Mouse (Mus musculus) urinary bladder, adult 18-20 months (tissue): ENCODE measurements at regions not wholly inside any gene's neighbourhood (a gene's known extent, or its start where the extent isn't known, plus 50 kb on each side); places are given as distances from the start of the nearest gene placed in this dataset.
"Not testable (repeated sequence)": the region's sequence is repeated elsewhere in the genome, so short reads cannot be mapped to it uniquely, and the experiment has no call there.

ENCODE experiments used
- DNase-seq, 2 experiments: peaks; one replicate each; pipeline ENCODE4 v3.0.0; 2022; ENCODE audit warnings: low spot score in 2 of 2, mixed read lengths in 2 of 2

DNA sequence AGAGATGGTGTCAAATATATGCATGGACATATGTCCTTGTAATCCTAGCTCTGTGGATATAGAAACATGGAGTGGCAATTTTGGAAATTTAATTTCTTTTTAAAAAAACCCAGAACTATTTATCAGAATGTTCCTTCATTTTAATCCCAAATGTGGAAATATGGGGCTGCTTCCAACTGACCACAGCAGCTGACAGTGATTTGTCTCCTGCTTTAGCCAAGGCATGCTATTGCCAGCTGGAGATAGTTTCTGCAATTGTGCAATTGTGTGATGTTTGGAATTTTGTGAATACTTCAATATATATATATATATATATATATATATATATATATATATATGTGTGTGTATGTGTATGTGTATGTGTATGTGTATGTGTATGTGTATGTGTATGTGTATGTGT is 629.7 kb upstream of the Slc8a1 start:
- DNase-seq = no peak

DNA sequence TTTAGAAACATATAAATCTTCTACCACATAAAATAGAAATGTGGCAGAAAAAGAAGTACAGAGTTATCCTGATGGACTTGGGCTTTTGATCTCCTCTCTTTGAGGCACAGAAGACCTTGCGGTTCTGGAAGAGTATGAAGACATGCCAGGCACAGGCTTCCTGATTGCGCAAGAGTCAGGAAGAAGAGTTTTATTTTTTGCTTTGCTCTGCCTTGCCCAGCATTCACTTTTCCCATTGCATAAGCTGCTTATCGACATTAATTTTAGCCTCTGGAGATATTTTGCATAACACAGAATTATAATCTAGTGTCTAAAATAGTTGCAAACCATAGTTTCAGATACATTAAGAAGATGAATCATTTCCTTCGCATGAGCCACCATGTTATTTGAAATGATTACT is 627.8 kb upstream of the Slc8a1 start:
- no peak for DNase-seq

DNA sequence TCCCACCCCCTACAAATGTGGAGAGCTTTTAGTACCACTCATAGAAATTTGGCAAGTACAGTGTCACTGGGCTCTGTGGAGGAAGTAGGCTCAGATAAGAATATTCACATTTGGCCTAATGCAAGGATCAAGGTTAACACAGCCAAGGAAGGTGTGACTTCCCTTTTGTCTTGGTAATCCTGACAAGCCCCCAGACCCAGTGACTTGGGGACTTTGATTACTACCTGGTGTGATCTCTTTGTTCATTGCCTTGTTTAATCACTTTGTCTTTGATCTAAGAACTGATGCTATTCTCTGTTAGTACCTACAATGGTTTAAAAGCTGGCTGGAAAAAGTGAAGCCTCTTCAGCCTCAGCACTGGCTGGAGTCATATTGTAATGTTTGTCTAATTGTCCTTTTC is 610.5 kb upstream of the Slc8a1 start:
- no peak for DNase-seq

DNA sequence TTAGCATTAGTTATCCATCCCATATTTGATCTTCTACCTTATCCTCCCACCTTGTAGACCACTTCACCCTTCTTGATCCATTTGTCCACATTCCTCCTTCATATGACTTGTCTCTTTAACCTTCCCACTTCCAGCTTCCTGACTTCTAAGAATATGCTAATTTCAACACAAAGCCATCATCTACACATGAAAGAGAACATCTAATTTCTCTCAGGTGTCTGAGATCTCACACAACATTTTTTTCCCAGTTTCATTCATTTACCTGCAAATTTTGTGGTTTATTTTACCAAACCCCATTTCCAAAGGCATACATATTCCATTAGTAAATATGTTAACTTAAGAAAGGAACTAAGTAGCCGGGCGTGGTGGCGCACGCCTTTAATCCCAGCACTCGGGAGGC is 593.3 kb upstream of the Slc8a1 start:
- no peak for DNase-seq

DNA sequence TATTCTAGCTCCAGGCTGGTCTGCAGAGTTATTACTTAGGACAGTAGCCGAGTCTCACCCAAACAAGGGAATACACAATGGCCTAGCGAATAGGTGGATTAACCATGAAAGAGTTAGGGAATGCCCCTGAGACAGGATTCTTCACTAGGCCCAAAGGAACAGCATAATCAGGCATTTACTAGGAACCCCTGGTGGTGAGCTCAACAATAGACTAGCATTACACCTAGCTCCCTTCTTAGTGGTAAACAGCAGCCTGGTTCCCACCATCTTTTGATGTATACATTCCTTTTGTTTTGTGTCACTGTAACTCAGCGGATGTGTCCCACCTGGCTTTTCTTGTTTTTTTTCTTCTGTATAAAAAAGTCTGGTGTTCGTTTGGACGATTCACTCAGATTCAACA is 574.0 kb upstream of the Slc8a1 start:
- DNase-seq = no peak

DNA sequence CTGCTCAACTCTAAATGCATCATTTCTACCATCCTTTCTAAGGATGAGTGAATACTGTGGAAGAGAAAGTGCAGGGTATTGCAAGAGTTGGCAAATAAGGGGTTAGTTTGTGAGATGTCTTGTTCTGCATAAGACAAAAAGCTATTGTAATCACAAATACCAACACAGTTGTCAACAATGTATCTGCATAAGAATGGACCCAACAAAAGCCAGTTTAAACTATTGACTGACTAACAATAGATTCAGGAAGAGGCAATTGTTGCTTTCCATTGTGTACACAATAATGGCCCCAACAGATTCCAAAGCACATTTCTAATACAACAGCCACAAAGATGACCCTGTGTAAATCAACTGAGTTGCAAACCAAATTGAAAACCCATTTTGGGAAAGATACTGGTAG is 568.2 kb upstream of the Slc8a1 start:
- no peak for DNase-seq

DNA sequence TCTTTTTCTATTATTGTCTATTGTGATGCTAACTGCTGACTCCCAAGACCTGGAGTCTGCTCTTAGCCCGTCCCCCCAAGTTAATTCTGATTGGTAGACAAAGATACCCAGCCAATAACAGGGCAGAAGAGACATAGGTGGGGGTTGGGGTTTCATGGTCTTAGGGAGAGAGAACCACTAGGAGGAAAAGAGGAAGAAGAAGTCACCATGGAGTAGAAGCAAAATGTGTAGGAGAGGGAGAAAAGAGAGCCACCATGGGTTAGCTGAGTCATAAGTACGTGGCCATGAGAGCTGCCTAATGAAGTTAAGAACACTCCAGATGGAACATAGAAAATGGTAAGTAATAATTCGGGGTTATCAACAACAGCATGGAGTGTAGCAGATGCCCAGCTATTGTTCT is 539.6 kb upstream of the Slc8a1 start:
- DNase-seq = no peak

DNA sequence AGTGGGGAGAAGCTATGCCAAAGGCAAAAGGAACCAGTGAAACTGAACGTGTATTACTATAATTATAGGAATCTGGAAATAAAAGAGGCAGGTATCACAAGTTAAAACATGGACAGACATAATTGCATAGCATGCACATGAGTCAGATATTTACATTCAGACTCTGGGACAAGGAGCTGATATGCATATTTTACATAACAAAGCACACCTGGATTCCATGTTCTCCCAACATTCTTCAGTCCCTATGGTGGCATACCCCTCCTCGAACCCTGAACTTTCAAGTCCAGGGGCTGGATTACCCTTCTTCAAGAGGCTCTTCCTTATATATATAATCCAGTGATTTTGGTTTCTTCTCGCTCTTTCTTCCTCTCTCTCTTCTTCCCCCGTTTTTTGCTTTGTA is 535.8 kb upstream of the Slc8a1 start:
- DNase-seq = no peak

DNA sequence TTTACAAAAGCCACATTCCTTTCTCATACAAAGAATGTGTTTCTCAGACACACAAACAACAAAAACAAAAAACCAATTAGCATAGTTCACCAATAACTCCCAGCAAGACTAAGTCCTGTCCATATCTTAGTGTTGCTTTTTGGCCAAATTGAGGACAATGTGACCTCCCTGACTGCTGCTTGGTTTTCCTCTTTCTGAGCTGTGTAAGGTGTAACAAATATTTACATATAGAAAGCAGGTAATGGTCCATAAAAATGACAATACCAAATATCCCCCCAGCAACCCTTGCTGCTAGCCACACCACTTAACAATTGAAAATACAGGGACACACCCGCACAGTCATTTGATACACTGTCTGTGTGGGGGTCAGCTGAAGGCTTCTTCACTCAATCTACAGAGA is 534.7 kb upstream of the Slc8a1 start:
- no peak for DNase-seq

DNA sequence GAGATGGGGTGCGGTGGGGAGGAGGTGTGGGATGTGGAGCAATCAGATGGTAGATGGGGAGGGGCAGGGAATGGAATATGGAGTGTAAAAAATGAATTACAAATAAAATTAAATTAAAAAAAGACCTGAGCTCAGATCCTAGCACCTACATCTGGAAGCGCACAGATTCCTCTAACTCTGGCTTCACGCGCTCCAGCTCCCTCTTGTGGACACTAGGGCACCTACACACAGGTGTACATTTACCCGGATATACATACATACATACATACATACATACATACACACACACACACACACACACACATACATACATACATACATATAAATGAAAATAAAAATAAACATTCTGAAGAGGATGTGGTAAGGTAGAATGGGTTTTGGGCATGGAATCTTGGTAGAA is 528.7 kb upstream of the Slc8a1 start:
- DNase-seq = not testable (repeated sequence)

DNA sequence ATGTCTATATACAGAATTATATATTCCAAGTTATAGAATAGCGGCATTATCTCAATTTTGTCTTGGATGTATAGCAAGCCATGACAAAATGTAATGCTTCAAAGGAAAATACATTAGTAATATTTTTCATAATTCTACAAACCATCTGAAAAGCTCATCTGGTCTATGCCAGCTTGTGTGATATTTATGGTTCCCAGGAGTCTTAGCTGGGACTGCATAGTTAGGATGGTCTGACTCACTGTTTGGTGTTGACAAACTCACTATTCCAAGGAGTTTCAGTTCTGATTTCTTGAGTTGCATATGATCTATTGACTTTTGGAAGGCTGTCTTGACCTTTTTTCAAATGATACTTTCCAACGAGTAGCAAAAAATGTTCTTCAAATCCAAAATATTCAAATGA is 514.2 kb upstream of the Slc8a1 start:
- DNase-seq = no peak

DNA sequence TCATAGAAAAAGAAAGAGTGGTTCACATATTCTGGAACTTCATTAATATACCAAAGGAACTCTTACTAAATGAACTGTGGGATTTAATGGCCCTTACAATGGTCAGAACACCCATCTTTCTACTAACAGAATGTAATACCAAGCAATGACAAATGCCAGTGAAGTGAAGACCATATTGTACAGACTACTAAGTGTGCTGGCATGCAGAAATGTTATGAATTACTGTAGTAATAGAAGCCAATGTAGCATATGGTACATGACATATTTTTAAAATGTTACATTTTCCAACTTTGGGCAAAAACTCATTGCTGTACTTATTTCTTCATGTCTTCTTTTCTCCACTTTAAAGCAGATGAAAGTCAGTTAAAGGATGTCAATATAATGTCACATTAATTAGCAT is 513.7 kb upstream of the Slc8a1 start:
- DNase-seq = no peak

DNA sequence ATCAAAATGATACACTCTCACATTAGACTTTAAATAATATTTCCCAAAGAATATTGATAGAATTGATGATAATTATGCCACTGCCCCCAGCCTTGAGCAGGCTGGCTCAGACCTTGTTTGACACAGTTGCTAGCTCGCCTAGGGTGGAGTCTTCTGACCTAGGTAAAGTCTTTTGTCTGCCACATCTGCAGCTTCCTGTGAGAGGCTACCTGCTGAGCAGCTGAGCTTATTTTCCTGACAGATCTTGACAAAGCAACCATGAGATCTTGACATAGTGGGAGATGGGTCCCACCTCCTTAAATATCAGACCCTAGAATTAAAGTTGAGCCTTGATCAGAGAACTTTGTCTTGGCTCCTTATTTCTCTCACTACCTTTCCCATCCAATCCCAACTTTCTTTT is 500.2 kb upstream of the Slc8a1 start:
- no peak for DNase-seq

DNA sequence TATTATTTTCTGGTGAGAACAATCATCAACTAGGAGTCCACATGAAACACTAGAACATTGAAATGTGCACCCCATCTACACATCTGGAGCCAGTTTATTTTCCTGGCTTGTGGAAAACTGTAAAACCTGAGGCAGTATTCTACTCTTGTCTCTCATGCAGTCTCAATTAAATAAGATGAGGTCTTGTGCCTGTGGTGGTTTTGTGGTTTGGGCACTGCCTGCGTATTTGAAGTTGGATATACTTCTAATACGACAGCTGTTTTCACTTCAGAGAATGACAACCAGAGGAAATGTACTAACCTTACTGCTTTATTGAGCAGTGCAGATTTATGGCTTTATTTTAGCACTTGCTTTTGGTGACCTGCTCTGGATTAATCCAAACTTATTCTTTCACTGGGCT is 499.3 kb upstream of the Slc8a1 start:
- DNase-seq = no peak

DNA sequence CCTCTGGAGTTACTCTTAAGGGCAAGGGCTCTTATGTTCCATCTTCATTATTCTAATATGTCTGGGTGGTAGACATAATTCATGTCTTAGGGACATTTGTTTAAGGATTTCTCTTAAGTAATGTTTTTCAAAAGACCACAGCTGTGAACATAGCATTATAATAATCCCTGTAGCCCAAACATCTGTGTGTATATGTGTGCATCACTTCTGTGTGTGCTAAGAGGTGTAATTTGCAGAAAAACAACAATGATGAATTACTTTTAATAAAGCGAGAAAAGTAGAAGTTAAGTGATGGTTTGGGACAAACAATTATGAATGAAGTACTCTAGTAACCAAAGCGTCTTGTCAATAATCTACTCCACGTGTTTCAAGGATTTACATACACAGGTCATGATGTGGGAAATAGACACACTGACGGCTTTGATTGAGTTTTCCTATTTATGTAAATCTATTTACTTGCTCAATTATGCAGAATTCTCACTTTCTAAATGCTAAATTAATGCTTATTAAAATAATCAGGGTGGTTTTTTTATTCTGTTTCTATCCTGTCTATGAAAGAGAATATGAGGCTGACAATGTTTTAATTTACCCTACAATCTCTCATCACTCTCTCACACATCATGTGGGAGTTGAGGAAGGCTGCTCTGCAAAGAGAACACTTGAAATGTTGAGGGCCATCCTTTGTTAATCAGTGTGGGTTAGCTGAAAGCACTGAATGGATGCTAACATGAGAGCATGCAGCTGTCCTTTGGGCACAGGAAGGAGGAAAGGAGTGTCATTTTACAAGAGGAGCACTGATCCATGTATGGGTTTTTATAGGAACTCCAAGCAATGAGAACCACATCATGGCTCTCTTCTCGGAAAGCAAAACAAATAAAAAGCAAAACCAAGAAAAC is 477.8 kb upstream of the Slc8a1 start:
- no peak for DNase-seq

DNA sequence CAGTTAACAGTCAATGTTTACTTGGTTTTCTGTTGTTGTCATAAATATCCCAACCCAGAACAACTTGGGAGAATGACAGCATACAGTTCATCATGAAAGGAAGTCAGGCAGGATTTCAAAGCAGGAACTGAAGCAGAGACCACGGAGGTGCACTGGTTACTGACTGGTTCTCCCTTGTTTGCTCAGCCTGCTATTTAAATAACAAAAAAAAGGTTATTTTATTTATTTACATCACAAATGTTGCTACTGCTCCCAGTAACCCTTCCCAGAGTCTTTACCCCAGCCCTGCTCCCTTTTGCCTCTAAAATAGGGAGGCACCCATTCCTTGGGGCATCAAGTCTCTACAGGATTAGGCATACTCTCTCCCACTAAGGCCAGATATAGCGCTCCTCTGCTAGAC is 461.8 kb upstream of the Slc8a1 start:
- no peak for DNase-seq

DNA sequence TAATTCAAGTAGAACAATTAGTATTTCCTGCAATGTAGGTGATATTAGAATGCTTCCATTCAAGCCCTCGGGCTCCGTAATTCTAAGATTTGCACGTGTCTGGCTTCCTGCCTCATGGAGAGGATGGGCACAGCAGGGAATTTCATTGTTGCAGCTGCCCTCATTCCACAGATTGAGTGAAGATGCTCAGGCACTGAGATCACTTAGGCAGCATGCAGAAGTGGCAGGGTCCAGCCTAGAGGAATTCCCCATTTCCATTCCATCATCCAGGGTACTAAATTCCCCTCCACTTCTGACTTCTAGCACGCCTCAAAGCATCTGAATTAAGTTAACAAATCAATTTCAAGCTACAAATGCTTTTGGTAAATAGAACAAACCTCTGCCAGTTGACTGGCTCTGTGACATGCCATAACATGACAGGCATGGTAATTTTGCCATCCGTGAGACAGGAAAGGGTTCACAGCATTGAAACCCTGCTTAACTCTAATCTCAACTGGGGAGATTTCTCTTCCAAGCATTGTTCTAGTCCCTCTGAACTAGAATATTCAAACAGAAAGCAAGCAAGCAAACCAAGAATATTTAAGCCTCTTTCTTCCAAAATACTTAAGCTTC is 461.0 kb upstream of the Slc8a1 start:
- DNase-seq = no peak

DNA sequence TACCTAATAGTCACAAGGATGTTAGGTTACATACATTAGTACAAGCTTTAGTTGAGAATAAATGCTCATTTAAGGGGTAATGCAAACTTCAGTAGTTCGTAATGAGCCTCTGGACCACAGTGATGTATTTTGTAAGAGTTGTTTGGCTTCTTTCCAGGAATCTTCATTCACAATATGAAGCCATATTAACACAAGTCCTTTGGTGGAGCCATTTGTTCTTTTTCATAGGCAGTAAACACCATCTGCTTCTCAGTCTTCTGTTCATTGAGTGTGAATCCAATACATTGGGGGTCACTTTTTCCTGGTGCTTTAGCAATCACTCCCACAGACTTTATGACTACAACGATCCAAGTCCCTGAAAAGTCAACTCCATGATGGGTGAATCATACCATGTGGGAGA is 446.1 kb upstream of the Slc8a1 start:
- DNase-seq = no peak

DNA sequence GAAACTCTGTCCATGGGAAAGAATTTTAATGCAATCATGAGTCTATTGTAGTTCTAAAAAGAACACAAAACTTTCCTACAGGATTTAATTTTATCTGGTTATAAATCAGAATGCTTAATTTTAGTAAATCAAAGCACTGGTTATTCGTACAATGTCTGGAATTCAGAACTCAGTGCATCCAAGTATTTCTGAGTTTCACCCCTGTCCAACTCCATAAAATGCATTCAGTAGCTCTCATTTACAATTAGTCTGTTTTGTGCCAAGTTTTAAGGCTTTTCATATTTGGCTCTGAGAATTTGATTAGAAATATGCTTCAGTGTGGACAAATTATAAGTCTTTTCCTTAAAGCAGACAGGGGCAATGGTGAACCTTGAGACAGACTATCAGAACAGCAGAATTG is 433.0 kb upstream of the Slc8a1 start:
- DNase-seq = no peak

DNA sequence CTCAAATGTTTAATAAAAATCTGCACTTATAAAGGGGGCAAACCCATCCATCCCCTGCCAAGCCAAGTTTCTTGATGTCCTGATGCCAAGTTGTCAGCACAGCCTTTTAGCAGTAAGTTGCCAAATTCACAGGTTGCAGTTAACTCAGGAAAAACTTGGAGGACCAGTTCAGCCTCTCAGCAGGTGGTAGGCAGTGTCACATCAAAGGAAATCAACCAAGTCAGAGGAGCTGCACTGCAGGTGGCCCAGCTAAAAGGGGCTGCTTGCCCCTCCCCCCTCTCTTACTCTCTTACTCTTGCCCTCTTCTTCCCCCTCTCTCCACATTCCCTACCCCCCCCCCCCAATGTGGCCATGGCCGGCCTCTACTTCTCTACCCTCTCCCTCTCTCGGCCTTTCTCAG is 415.3 kb upstream of the Slc8a1 start:
- no peak for DNase-seq

DNA sequence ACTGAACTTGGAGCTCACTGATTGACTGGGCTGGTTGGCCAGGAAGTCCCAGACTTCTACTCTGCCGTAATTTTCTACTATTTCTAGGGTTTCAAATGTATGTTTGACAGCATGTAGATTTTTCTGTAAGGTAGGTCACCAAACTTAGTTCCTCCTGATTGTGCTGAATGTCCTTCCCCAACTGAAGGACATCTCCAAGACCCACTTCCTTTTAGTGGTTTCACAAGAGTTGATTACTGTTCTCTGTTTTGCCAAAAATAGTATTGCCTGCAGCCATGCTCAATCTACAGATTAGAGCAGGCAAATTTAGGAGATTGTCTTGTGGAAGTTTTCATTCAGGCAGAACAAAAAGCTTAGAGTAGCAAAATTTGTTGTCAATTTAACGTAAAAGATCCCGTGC is 396.7 kb upstream of the Slc8a1 start:
- no peak for DNase-seq

DNA sequence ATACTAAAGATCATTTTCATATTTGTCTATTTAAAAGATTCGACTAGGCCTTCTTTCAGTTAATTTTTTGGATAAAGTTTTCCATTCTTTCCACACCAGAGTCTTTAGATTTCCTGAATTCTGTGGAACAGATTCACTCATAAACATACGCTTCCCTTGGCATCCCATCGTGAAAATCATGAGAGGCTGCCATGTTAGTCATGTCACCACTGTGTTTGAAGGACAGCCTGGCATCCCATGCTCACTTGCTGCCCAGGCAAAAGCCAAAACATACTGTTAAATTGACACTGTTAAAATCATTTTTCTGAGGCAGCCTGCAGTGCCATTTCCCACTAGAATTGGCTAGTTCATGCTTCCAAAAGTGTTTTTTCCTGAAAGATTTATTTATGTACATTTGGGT is 394.8 kb upstream of the Slc8a1 start:
- DNase-seq = no peak

DNA sequence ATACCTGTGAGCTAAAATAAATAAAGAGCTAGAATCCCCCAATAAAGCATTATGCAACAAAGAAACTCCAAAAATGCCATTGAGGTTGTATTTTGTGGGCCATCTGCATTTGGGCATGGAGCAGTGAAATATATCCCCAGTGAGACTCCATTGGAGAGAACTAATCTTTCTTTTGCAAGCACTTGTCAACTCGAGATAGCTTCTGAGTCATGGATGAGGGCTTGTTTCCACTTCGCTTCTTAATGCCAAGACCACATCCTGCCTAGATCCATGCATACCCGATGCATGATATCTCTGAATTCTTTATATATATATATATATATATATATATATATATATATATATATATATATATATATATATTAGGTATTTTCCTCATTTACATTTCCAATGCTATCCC is 349.0 kb upstream of the Slc8a1 start:
- DNase-seq = no peak

DNA sequence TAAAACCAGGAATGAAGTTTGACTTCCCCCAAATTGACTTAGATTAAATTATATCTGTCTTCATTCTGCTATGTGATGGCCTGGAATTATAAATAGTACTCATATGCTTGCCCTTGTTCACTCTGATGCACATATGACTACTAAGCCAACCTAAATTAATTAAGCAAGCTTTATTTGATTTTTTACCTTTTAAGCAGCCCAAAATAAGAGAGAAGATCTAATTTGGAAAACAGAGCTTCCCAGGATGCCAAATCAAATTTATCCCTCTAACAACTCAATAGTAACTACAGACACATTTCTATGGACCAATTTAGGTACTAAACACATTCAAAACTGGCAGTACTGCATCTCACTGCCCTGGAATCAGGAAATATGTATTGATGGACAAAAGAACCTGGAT is 342.1 kb upstream of the Slc8a1 start:
- no peak for DNase-seq
